Mouse (Mus musculus) heart, adult 2 months (tissue): Measurements from ENCODE around the gene Rnf10. TPM values are rescaled to one million over a fixed set of nuclear protein-coding genes. Genes with fewer than 3 reads are reported as not detected.

Experiments
- DNase-seq, 2 experiments: peaks; one replicate each; pipeline ENCODE4 v3.0.0; 2021
- H3K27ac ChIP-seq: fragments of 200-600 bp; 2 replicates; pipeline ENCODE4 v1.8.1; 2022
- H3K27me3 ChIP-seq: fragments of 200-500 bp; 2 replicates; pipeline ENCODE4 v1.6.1; 2012; ENCODE audit warnings: mild to moderate bottlenecking, low read length, inconsistent platforms, mixed read lengths; ENCODE audit not compliant: control insufficient read depth, insufficient read depth
- H3K36me3 ChIP-seq: fragments of 200-500 bp; 2 replicates; pipeline ENCODE4 v1.6.1; 2012; ENCODE audit warnings: low read length, inconsistent platforms; ENCODE audit not compliant: control insufficient read depth, insufficient read depth
- H3K4me1 ChIP-seq: fragments of 200-500 bp; 2 replicates; pipeline ENCODE4 v1.6.1; 2011; ENCODE audit warnings: low read length; ENCODE audit not compliant: control insufficient read depth, insufficient read depth
- H3K4me3 ChIP-seq: fragments of 200-600 bp; 2 replicates; pipeline ENCODE4 v1.8.1; 2022
- H3K79me2 ChIP-seq: fragments of 200-500 bp; replicated peaks from 2 replicates; pipeline ENCODE4 v1.6.1; 2012; ENCODE audit warnings: mild to moderate bottlenecking, inconsistent platforms, low read length, moderate library complexity, mixed read lengths; ENCODE audit not compliant: control insufficient read depth, insufficient read depth
- H3K9ac ChIP-seq: fragments of 200-500 bp; 2 replicates; pipeline ENCODE4 v1.6.1; 2012; ENCODE audit warnings: low read depth, mild to moderate bottlenecking, control low read depth, inconsistent platforms, low read length, mixed read lengths
- CTCF ChIP-seq: fragments of 200-600 bp; IDR thresholded peaks from 2 replicates; pipeline ENCODE4 v1.8.1; 2022; ENCODE audit warnings: antibody characterized with exemption, mild to moderate bottlenecking, moderate library complexity
- EP300 ChIP-seq: fragments of 200-500 bp; IDR thresholded peaks from 2 replicates; pipeline ENCODE4 v1.6.1; 2011; ENCODE audit warnings: low read depth, low read length, control low read depth; ENCODE audit not compliant: insufficient read depth
- POLR2A ChIP-seq: fragments of 200-500 bp; IDR thresholded peaks from 2 replicates; pipeline ENCODE4 v1.6.1; 2011; ENCODE audit warnings: mild to moderate bottlenecking, low read depth, low read length, control low read depth; ENCODE audit not compliant: insufficient read depth
- WGBS: fragments of 180-500 bp; shearing (Covaris S2); methylation state at CpG from one replicate; pipeline ENCODE4 v1.1.7; 2018; 5-methylcytosine and 5-hydroxymethylcytosine counted together
- intact Hi-C: fragments of 180-260 bp; cut with DNase I; formaldehyde crosslinking; loops from one replicate; pipeline ENCODE4 v1.15.1; 2025
- polyA plus RNA-seq: library from polyadenylated mRNA; depleted of rRNA; stranded (reverse); fragments of >200 nt; gene quantifications from 2 replicates; pipeline ENCODE4 v1.2.3, GENCODE M21; 2012
- total RNA-seq, 2 experiments: library from RNA; stranded (reverse); gene quantifications; 2 replicates each; pipeline ENCODE4 v1.2.3; 2021

The Rnf10 gene
- total and polyA plus RNA-seq, 3 experiments: 175 to 397 (median 391) TPM

- peaks cover 27% of the 10 kb centered on the region for H3K36me3 ChIP-seq
- H3K9ac ChIP-seq: no peak overlapping the region
- peaks cover 10% of the 10 kb centered on the region for H3K79me2 ChIP-seq
- intact Hi-C loops: no loop called here
- TF ChIP-seq POLR2A (no peak), CTCF (no peak), EP300 (0 out of 2 replicates have a peak, but pooled peaks have one; percentile 40)
- H3K27me3 ChIP-seq: no peaks in the 10 kb centered on the region
- peak overlapping the region; percentile 84 for H3K27ac ChIP-seq
- H3K4me3 ChIP-seq: no peak overlapping the region
- 35% methylated on average over 8 of the region's 8 CpGs for WGBS
- H3K4me1 ChIP-seq: peaks cover 31% of the 10 kb centered on the region
- DNase-seq: peak in 1 of 2 experiments; percentile 35
Measured at GRCm38 (mm10) chr5:115266787-115267468, 5.8 kb downstream of the Rnf10 start.

GRCm38 (mm10) chr5:115266340-115266739 is 6.4 kb downstream of the Rnf10 start:
- H3K4me1 ChIP-seq: peaks cover 31% of the 10 kb centered on the region
- H3K9ac ChIP-seq: no peak overlapping the region
- H3K4me3 ChIP-seq: no peak overlapping the region

GRCm38 (mm10) chr5:115262502-115263291 is 10.0 kb downstream of the Rnf10 start:
- DNase-seq: no peak
- TF ChIP-seq EP300: no peak
- no peak for TF ChIP-seq CTCF
- no peak for TF ChIP-seq POLR2A
- H3K27ac ChIP-seq: no peak overlapping the region
- no peak overlapping the region for H3K9ac ChIP-seq
- H3K4me1 ChIP-seq: peaks cover 17% of the 10 kb centered on the region
- H3K36me3 ChIP-seq: peaks cover 6% of the 10 kb centered on the region; the same call in 1 of the 2 replicates
- no peaks in the 10 kb centered on the region for H3K27me3 ChIP-seq
- WGBS: 82% methylated on average over 14 of the region's 14 CpGs
- H3K79me2 ChIP-seq: peaks cover 14% of the 10 kb centered on the region
- no peak overlapping the region for H3K4me3 ChIP-seq
- intact Hi-C loops: no loop called here

More at GRCm38 (mm10) chr5:115266340-115266739, 6.4 kb downstream of the Rnf10 start:
- intact Hi-C loops: no loop called here
- peak overlapping the region; percentile 84 for H3K27ac ChIP-seq
- H3K27me3 ChIP-seq: no peaks in the 10 kb centered on the region
- H3K79me2 ChIP-seq: peaks cover 6% of the 10 kb centered on the region
- DNase-seq: no peak
- H3K36me3 ChIP-seq: peaks cover 27% of the 10 kb centered on the region
- WGBS: 63% methylated on average over 5 of the region's 5 CpGs
- TF ChIP-seq POLR2A: no peak
- no peak for TF ChIP-seq CTCF
- no peak for TF ChIP-seq EP300

- Histone ChIP-seq H3K9ac (no peak overlapping the region), H3K36me3 (peaks cover 3% of the 10 kb centered on the region; the same call in 1 of the 2 replicates), H3K27ac (no peak overlapping the region), H3K79me2 (peaks cover 14% of the 10 kb centered on the region), H3K27me3 (no peaks in the 10 kb centered on the region), H3K4me1 (peaks cover 14% of the 10 kb centered on the region), H3K4me3 (no peak overlapping the region)
- WGBS: 58% methylated on average over 1 of the region's 1 CpGs
- TF ChIP-seq CTCF (no peak), POLR2A (no peak), EP300 (no peak)
- intact Hi-C loops: no loop called here
- no peak for DNase-seq
Measured at GRCm38 (mm10) chr5:115261880-115262279, 10.8 kb downstream of the Rnf10 start.

- TF ChIP-seq EP300: no peak
- no peak for TF ChIP-seq POLR2A
- no peak for TF ChIP-seq CTCF
- peak overlapping the region; percentile 11; the same call in 1 of the 2 replicates for H3K27ac ChIP-seq
- H3K36me3 ChIP-seq: peaks cover 3% of the 10 kb centered on the region; the same call in 1 of the 2 replicates
- H3K4me3 ChIP-seq: no peak overlapping the region
- no peaks in the 10 kb centered on the region for H3K27me3 ChIP-seq
- peaks cover 9% of the 10 kb centered on the region for H3K4me1 ChIP-seq
- WGBS: 58% methylated on average over 8 of the region's 8 CpGs
- intact Hi-C loops: no loop called here
- H3K9ac ChIP-seq: no peak overlapping the region
- no peak for DNase-seq
- peaks cover 14% of the 10 kb centered on the region for H3K79me2 ChIP-seq
Measured at GRCm38 (mm10) chr5:115261141-115261540, 11.6 kb downstream of the Rnf10 start.
